Mouse (Mus musculus) layer of hippocampus, postnatal 14 days (tissue): ENCODE measurements at regions not wholly inside any gene's neighbourhood (a gene's known extent, or its start where the extent isn't known, plus 50 kb on each side); places are given as distances from the start of the nearest gene placed in this dataset.

Experiments used
- DNase-seq, 2 experiments: peaks; one replicate each; pipeline ENCODE4 v3.0.0; 2021 to 2022; ENCODE audit warnings: low spot score in 2 of 2, mixed read lengths in 1 of 2
- microRNA-seq, 2 experiments: library from miRNA; unstranded; fragments of <30 nt; microRNA quantifications; one replicate each; pipeline ENCODE4 v1.2.0; 2021

DNA sequence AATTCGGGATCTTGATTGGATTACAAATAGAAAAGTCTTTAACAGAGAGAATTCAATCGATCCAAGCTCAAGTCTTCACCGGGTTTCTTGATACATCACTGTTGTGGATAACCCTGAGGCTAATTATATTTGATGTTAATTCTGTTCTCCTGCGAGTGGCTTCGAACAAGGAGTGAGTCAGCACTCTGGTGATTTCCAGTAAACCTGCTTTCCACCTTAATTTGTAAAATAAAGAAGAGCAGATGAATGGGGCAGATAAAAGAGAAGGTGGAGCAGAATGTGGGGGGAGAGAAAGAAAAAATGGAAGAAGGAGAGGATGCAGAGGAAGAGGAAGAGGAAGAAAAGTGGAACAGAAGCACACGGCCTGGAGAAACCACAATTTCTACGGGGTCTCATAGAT lies 137.5 kb upstream of the Tll1 start:
- no peak for DNase-seq

DNA sequence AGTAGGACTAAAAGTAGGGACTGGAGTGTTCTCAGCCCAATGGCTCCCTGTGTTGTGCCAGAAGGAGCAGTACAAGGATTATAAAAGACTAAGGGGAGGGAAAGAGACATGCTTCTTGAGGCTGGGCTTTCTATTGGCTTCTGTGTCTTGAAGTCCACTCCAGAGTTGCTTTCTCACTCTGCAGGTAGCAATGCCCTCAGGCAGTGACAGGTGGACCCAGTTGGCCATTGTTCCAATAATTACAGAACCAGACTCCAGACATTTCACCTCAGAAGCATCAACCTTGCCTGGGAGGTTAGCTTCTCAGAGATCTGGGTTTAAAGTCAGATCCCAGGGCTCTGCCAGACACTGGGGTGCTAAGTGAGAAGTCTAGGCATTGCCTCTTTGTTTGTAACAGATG lies 136.3 kb upstream of the Tll1 start:
- DNase-seq, result no peak

DNA sequence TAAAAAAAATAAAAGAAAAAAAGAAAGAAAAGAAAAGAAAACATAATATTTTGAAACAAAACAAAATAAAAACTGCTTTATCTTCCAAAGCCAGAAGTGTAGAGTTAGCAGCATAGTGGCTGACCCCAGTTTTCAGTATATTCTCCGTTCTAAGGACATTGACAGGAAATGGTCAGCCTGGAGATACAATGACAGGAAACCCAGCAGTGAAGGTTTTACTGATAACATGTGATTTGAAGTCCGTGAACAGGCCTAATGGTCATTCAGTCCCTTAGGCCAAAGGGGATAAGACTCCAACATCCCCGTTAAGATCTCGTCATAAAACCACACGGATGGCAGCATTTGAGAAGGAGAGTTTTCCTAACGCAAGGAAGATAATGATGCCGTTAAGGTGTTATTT lies 131.3 kb upstream of the Tll1 start:
- no peak for DNase-seq

DNA sequence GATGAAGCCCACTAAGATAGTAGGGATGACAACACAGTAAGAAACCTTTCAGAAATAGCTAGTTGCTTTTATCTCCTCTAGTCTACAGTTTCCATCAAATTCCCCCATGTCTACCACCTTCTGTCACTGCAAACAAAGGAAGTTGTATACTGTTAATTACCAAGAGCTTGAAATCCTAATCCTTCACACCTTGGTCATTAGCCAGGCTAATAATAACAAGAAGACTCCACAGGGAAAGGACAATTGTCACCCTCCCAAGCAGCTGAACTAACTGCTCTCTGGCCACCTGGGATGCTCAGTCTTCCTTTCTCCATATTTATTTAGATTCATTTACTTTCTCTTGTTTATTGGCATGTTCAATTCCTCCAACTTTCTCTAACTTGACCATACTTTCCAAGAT lies 130.5 kb upstream of the Tll1 start:
- DNase-seq, result no peak

DNA sequence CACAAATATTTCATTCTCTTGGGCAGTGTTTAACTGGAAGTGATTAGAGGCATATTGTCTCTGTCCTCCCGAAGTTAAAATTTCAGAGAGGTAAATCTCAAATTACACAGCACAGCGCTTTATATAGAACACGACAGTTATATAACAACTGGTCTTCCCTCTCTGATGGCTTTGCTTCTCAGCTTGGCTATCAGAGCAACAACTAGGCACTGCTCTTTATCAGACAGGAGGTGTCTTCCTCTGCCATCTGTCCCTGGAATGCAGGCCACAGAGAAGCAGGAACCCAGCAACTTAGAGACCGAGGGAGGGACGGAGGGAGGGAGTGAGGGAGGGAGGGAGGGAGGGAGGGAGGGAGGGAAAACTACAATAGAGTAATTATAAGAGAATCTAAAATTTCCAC lies 129.4 kb upstream of the Tll1 start:
- peak in 1 of 2 experiments; percentile 25 for DNase-seq

DNA sequence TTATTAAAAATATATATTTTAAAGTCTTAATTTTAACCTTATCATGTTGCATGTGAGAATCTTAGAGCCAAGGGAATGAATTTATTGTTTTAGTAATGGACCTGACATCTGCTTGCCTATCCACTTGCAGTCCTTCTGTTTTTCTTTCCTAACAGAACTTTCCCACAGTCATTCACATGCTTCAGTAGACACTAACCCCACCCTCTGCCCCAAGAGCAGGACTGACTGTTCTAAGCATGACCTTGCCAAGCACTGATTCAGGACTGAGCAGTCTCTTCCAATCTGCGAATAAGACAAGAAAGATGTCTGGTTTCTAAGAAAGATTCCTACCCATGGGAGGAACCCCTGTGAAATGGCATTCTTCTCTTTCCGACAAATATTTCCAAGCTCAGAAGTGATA lies 117.9 kb upstream of the Tll1 start:
- DNase-seq, result no peak

DNA sequence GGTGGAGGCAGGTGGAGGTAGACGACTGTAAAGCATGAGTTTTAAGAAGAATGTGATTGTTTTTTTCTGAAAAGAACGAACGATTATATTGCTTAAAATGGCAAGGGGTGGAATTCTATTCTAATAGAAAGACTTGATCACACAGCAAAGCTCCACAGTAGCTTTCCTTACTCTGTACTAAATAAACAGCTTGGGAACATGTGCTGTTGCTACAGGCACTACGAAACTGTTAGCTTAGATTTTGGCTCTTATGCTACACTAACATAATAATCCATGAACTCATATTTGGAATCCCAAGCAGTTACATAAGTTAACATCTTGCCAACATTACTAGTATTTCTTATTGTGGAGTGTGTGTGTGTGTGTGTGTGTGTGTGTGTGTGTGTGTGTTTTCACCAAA lies 114.3 kb upstream of the Tll1 start:
- peak in 1 of 2 experiments; percentile 48 for DNase-seq

DNA sequence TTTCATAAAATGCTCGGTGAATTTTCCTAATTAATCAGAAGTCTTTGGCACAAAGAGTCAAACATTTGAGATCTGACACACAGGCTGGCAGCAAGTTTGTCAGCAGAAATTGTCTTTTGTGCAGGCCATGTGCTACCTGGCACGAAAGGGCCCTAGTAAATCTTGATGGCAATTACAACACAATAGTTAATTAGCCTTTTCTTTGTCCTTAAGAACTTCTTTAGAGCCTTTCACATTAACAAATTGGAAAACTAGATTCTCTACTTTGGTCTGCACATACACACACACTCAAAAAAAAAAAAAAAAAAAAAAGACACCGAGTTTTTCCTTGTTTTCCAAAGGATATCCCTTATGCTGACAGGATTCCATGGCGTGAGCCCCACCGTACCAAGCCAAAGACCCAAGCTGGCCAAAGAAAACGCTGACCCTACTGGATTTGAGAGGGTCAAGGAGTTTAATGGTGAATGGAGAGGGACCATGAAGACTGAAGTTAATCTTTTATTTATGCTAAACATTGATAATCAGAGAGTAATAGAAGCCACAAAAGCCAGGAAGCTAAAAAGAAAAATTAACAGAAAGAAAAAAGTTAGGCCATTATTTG lies 113.2 kb upstream of the Tll1 start:
- DNase-seq, result peak in 1 of 2 experiments; percentile 49

DNA sequence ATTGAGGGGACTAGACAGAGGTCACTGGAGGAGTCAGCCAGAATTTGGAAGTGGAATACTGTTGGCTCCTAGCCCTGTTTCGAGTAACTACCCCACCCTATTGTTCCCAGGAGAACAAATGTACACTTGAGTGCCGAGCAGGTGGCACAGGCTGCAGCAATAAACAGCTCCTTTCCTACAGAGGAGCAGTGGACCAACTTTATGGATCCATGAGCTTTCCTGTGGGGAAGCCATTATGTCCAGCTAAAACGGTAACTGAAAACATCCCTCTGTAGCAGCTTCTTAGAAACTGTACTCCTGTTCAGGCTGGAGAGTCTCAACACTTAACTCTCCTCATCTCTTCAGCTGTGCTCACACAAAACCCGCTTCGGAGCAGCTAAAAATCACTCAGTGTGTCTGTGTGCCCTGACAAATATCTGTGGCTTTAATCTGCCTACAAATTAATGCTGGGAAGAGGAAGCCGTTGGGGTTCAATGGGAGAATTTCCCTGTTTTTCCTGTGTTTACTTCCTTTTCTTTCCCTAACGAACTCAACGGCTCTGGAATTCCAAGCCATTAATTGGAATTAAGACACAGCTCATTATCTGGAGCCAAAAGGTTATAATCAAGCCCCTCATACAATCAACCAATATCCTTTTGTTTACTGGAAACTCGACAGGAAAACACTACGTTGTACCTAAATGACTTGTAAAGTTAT lies 112.6 kb upstream of the Tll1 start:
- no peak for DNase-seq

DNA sequence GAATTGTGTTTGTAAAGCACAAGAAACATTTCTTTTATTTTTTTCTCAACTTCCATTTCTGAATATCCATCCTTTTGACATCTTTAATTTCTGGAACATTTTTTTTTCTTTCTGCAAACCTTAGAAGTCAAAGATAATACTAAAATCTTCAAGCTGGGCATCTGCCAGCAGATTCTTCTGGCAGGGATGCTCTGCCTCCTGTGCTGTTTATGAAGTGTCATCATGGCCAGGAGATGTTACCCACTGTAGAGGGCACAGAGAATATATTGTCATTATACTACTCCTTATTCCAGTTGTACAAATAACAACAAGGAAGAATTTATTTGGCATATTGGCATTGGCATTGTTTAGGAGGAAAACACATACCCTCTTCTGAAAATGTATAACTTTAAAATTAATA lies 111.7 kb upstream of the Tll1 start:
- no peak for DNase-seq

DNA sequence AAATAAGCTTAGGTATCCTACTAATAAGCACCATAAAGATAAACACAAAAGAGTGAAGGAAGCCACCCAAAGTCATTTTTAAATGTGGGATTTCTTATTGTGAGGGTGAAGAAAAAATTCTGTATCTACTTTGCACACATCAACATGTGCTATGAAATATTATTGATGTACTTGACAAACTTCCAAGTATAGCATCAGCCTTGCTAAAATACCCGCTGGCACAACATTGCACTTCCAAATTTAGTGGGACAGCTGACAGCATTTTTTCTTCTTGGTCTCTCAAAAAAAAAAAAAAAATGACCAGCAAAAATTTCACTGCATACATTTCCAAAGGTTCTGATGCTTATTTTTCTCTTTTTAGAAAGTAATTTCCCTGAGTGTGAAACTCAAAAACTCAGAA lies 101.9 kb upstream of the Tll1 start:
- no peak for DNase-seq

DNA sequence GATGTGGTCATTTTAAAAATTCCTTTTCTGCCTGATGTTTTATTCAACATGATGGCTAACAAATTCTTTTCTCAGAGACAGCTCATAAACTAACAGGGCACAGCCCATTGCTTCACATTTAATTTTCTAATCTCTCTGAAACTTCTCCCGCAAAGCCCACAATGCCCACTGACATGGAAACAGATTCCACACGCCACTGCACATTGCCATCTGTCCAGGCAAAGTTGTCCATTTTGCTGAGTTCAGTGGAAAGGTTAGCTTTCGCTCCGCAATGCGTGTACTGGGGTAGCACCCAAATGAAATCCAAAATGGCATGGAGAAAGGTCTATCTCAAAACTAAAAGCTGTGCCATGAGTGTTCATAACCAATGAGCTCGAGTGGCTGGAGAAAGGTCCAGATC lies 76.7 kb upstream of the Tll1 start:
- no peak for DNase-seq

DNA sequence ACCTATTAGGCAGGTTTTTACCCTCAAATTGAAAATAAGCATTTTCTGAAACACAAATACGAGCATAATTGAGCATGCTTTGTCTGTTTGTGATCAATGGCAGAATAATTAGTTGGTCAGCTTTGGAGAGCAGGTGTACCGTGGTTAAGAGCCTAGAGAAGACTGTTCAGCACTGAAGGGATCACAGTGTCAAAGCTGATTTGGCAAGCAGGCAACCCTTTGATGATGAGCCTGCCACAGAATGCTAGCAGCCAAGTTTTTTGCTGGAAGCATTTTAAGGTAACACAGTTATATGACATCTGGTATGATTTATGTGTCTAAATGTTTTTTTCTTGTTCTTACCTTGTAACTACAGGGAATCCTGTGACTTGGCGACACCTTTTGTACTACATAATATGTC lies 75.5 kb upstream of the Tll1 start:
- DNase-seq, result no peak

DNA sequence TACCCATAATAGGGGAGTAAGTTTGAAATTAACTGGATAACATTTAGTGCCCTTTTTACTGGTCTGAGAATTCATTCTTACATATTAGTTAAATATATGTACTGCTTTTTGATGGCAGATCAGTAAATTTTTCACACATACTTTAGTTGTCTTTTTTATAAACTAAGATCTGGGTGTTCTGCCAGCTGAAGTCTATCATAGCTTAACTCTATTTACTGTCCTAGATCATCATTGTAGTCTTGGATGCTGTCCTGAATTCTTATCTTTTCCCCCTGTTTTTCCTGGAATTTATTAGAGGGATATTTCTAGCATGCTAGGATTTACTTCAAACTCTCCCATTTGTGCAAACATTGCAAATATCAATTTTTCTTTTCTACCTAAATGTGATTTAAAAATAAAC lies 74.3 kb upstream of the Tll1 start:
- DNase-seq, result no peak

DNA sequence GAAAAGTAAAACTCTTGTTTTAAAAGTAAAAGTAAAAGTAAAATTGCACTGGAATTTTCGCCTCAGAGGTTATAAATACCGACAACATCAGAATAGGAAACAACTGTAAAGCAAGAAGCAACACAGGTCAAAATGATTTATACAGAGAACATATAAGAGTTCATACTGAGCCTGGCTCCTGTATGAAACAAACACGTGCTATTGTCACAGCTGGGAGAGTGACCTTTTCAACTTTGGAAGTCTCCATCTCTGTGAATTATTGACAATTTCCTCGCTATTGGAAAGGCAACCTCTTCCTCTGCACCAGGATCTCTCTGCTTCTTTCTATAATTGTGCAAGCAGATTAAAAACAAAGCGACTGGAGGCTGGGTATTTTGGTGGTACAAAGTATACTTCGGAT lies 70.0 kb upstream of the Tll1 start:
- DNase-seq, result no peak

DNA sequence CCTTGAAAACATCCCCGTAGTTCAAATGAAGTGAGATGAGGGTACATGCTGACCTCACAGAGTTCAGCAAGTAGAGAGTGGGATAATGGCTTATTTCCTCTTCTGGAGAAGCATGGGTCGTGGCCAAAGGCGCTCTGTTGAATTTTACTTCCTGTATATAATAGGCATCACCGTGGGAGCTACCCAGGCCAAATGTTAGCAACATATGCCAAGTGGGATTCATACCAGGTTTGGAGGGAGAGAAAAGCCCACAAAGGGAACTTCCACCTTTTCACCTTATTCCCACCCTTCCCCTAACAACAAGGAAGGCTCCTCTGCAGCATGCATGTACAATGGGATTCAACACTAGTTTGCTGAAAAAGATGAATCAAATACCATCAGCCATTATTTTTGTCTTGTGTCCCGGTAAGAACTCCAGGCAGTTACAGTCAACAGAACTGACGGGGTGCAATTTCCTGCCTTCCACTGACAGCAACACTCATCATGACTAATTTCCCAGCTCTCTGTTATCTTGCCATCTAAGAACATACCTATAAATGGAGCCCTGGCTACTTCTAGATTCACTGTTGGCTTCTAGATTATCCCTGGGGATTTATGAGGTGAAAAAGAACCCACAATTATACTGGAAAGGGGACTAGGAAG lies 59.4 kb upstream of the Tll1 start:
- no peak for DNase-seq

Small RNAs in the stretch of these regions (microRNA-seq; reads per million reads assigned to microRNA genes)
- 0 reads per million in 2 experiments for gene Mir710
